Mouse (Mus musculus) intestine, embryonic 16.5 days (tissue): ENCODE measurements around the gene Nyap1. TPM values are rescaled to one million over a fixed set of nuclear protein-coding genes. Genes with fewer than 3 reads are reported as not detected.

ENCODE experiments used
- polyA plus RNA-seq: library from polyadenylated mRNA; unstranded; fragments of >200 nt; fragmentation: Nextera tagmentation; extraction: Ambion mirVana; gene quantifications from 2 replicates; pipeline ENCODE4 v1.2.1, GENCODE M21; 2015

Nyap1 gene
- polyA plus RNA-seq, 1 experiment from 2014 or later, result 2.2 TPM

Other genes starting within 250 kb of the Nyap1 start
- 58.6 and 62.1 TPM in 2 replicates for gene Pop7, start 239.1 kb downstream of the Nyap1 start, polyA plus RNA-seq
- 7.4 and 7.8 TPM in 2 replicates for gene Gigyf1, start 223.1 kb downstream of the Nyap1 start, polyA plus RNA-seq
- 0.20 and 0.40 TPM in 2 replicates for gene Epo, start 208.4 kb downstream of the Nyap1 start, polyA plus RNA-seq
- gene Gnb2, start 208.1 kb downstream of the Nyap1 start, polyA plus RNA-seq, result 354 and 363 TPM in 2 replicates
- gene Actl6b, start 188.1 kb downstream of the Nyap1 start, polyA plus RNA-seq, result 4.4 TPM in 2 replicates
- gene Tfr2, start 171.8 kb downstream of the Nyap1 start, polyA plus RNA-seq, result 1.1 and 1.3 TPM in 2 replicates
- 25.2 and 28.1 TPM in 2 replicates for gene Mospd3, start 140.5 kb downstream of the Nyap1 start, polyA plus RNA-seq
- gene Pcolce, start 127.8 kb downstream of the Nyap1 start, polyA plus RNA-seq, result 115 and 127 TPM in 2 replicates
- gene Fbxo24, start 112.6 kb downstream of the Nyap1 start, polyA plus RNA-seq, result 0.26 and 0.37 TPM in 2 replicates
- 34.5 and 37.8 TPM in 2 replicates for gene Lrch4, start 112.5 kb downstream of the Nyap1 start, polyA plus RNA-seq
- 10.8 and 12.2 TPM in 2 replicates for gene Gm20605, start 112.4 kb downstream of the Nyap1 start, polyA plus RNA-seq
- 6.4 and 8.1 TPM in 2 replicates for gene Sap25, start 100.3 kb downstream of the Nyap1 start, polyA plus RNA-seq
- gene Irs3, start 95.9 kb downstream of the Nyap1 start, polyA plus RNA-seq, result 0.23 and 0.27 TPM in 2 replicates
- 18.6 and 19.8 TPM in 2 replicates for gene Agfg2, start 56.9 kb downstream of the Nyap1 start, polyA plus RNA-seq
- 116 and 122 TPM in 2 replicates for gene Tsc22d4, start 4.1 kb upstream of the Nyap1 start, polyA plus RNA-seq
- 19.3 and 19.8 TPM in 2 replicates for gene Ppp1r35, start 37.2 kb upstream of the Nyap1 start, polyA plus RNA-seq
- gene Mepce, start 46.0 kb upstream of the Nyap1 start, polyA plus RNA-seq, result 7.1 and 7.4 TPM in 2 replicates
- 11.0 and 11.8 TPM in 2 replicates for gene Zcwpw1, start 46.2 kb upstream of the Nyap1 start, polyA plus RNA-seq
- 2.8 and 4.2 TPM in 2 replicates for gene Pilra, start 94.7 kb upstream of the Nyap1 start, polyA plus RNA-seq
- gene Pilrb1, start 116.5 kb upstream of the Nyap1 start, polyA plus RNA-seq, result 1.3 and 1.8 TPM in 2 replicates
- 1.3 and 1.8 TPM in 2 replicates for gene Pilrb2, start 130.2 kb upstream of the Nyap1 start, polyA plus RNA-seq
- gene Cyp3a13, start 180.0 kb upstream of the Nyap1 start, polyA plus RNA-seq, result 54.6 and 70.4 TPM in 2 replicates
- 0.34 and 0.50 TPM in 2 replicates for gene Gjc3, start 221.5 kb upstream of the Nyap1 start, polyA plus RNA-seq
- 0.34 and 0.37 TPM in 2 replicates for gene Azgp1, start 239.9 kb upstream of the Nyap1 start, polyA plus RNA-seq